ENCODE assay signal across 14 mouse cellular contexts in genomic region chr11:116651339-116651738, GRCm38 (mm10). TPM values are rescaled to one million over a fixed set of nuclear protein-coding genes. Genes with fewer than 3 reads are reported as not detected.
DNase-seq lines count a peak whose midpoint lies in the region; ATAC-seq and TF ChIP-seq lines count a peak whose summit lies in the region.
"Had no signal": no experiment of that assay in that cellular context is flagged by ENCODE, and none has a peak within 500 bp of the region (broad histone marks: within the 10 kb centered on the region; RNA-seq: fewer than 3 reads in every experiment).

No protein-coding gene starts in this region.

- H3K79me2 ChIP-seq in heart, adult 2 months (replicated peaks; ENCODE audit: control insufficient read depth, insufficient read depth, low read length), result no peaks in the 10 kb centered on the region
- H3K79me2 ChIP-seq in MEL (ENCODE audit: control insufficient read depth, insufficient read depth, low read length, poor library complexity), result no peaks in the 10 kb centered on the region; the same call in 1 of the 2 replicates

- no peaks in the 10 kb centered on the region for H3K9me3 ChIP-seq in heart, embryonic 12.5 days (replicated peaks)
- H3K9me3 ChIP-seq in MEL (replicated peaks; ENCODE audit: insufficient read depth, low read length), result no peaks in the 10 kb centered on the region
- H3K9me3 ChIP-seq in neural tube, embryonic 14.5 days (ENCODE audit: control insufficient read depth, low read length), result no peaks in the 10 kb centered on the region
- H3K9me3 ChIP-seq: heart, embryonic 13.5 days had no signal

- no peak for TF ChIP-seq CTCF in heart, adult 2 months (IDR thresholded peaks at IDR 0.05)
- TF ChIP-seq CTCF in MEL (IDR thresholded peaks at IDR 0.05 in 2 of 3, conservative IDR thresholded peaks at IDR 0.05 in 1 of 3; ENCODE audit: control insufficient read depth in 1 of 3, insufficient read depth in 1 of 3, low read depth in 2 of 3, low read length in 3 of 3, poor library complexity in 1 of 3, severe bottlenecking in 1 of 3), result no peak

- intact Hi-C loops in heart, adult 2 months (cut with DNase I), result no loop called here

- no peak for TF ChIP-seq EP300 in heart, adult 2 months (IDR thresholded peaks at IDR 0.05; ENCODE audit: insufficient read depth, low read depth, low read length)
- no peak; a peak in 1 of 4 replicates for TF ChIP-seq EP300 in MEL (IDR thresholded peaks at IDR 0.05; ENCODE audit: low read depth in 1 of 2, low read length in 2 of 2)

- peak overlapping the region; percentile 66 for H3K27ac ChIP-seq in heart, adult 2 months
- H3K27ac ChIP-seq in heart, embryonic 12.5 days (ENCODE audit: poor library complexity, severe bottlenecking), result no peak overlapping the region
- no peak overlapping the region for H3K27ac ChIP-seq in MEL (ENCODE audit: control insufficient read depth, low read depth, low read length)
- H3K27ac ChIP-seq in brown adipose tissue, adult 24 weeks (replicated peaks; ENCODE audit: low read depth, low read length), result no peak overlapping the region
- H3K27ac ChIP-seq in neural tube, embryonic 14.5 days (ENCODE audit: low read depth, low read length), result no peak overlapping the region
- H3K27ac ChIP-seq: heart, embryonic 13.5 days; liver, embryonic 14.5 days had no signal

- TF ChIP-seq POLR2A in heart, adult 2 months (IDR thresholded peaks at IDR 0.05; ENCODE audit: insufficient read depth, low read depth, low read length), result no peak
- no peak for TF ChIP-seq POLR2A in MEL (IDR thresholded peaks at IDR 0.05; ENCODE audit: control insufficient read depth in 1 of 2, insufficient read depth in 1 of 2, low read depth in 1 of 2, low read length in 2 of 2, poor library complexity in 1 of 2)

- no peak overlapping the region; the same call in 1 of the 2 replicates for H3K4me3 ChIP-seq in heart, adult 2 months
- H3K4me3 ChIP-seq in heart, embryonic 12.5 days, result no peak overlapping the region
- no peak overlapping the region for H3K4me3 ChIP-seq in MEL (ENCODE audit: control insufficient read depth in 1 of 2, insufficient read depth in 1 of 2, low read depth in 2 of 2, low read length in 2 of 2)
- peak overlapping the region; percentile 66 for H3K4me3 ChIP-seq in brown adipose tissue, adult 24 weeks (ENCODE audit: insufficient read depth, low read depth, low read length)
- H3K4me3 ChIP-seq in neural tube, embryonic 14.5 days (ENCODE audit: low read depth, low read length), result no peak overlapping the region
- H3K4me3 ChIP-seq: heart, embryonic 13.5 days had no signal

- no peak overlapping the region for H3K4me2 ChIP-seq in heart, embryonic 12.5 days
- peak overlapping the region; percentile 11; the same call in 1 of the 2 replicates for H3K4me2 ChIP-seq in neural tube, embryonic 14.5 days (ENCODE audit: low read depth, low read length)
- H3K4me2 ChIP-seq: heart, embryonic 13.5 days had no signal

- H3K27me3 ChIP-seq in heart, adult 2 months (ENCODE audit: control insufficient read depth, insufficient read depth, low read length), result peaks cover 3% of the 10 kb centered on the region; the same call in 1 of the 2 replicates
- peaks cover 58% of the 10 kb centered on the region for H3K27me3 ChIP-seq in heart, embryonic 12.5 days (replicated peaks)
- H3K27me3 ChIP-seq in MEL (ENCODE audit: control insufficient read depth in 1 of 2, insufficient read depth in 2 of 2, low read length in 2 of 2), result peaks cover 0 to 7% of the 10 kb centered on the region in 2 experiments; a peak in 1 of 4 replicates
- peaks cover 12% of the 10 kb centered on the region for H3K27me3 ChIP-seq in neural tube, embryonic 14.5 days (ENCODE audit: control insufficient read depth, insufficient read depth, low read length)

- H3K9ac ChIP-seq in heart, adult 2 months (ENCODE audit: low read depth, low read length), result peak overlapping the region; percentile 39
- no peak overlapping the region for H3K9ac ChIP-seq in heart, embryonic 12.5 days
- H3K9ac ChIP-seq in MEL (ENCODE audit: control insufficient read depth, low read depth, low read length, poor library complexity, severe bottlenecking), result no peak overlapping the region
- H3K9ac ChIP-seq in neural tube, embryonic 14.5 days (replicated peaks; ENCODE audit: low read depth, low read length), result no peak overlapping the region
- H3K9ac ChIP-seq: heart, embryonic 13.5 days; liver, embryonic 14.5 days had no signal

- no peak for ATAC-seq in heart, embryonic 12.5 days (ENCODE audit: insufficient number of reproducible peaks, low FRiP score)
- no peak for ATAC-seq in neural tube, embryonic 14.5 days (ENCODE audit: low read depth)
- ATAC-seq in activated CD4-positive, CD25-positive, alpha-beta regulatory T cell, adult 4 months, result no peak
- ATAC-seq: CD4-positive, CD25-positive, alpha-beta regulatory T cell, adult 4 months had no signal

- DNase-seq in heart, adult 2 months, result no peak
- DNase-seq in MEL (ENCODE audit: low read depth, low spot score), result no peak
- no peak for DNase-seq in adrenal gland, adult 8-10 months
- DNase-seq: gastrocnemius, postnatal 25 days; kidney, adult 8-10 months; lung, postnatal 10 days had no signal

- peaks cover 7% of the 10 kb centered on the region for H3K4me1 ChIP-seq in heart, adult 2 months (ENCODE audit: control insufficient read depth, insufficient read depth, low read length)
- peaks cover 47% of the 10 kb centered on the region for H3K4me1 ChIP-seq in heart, embryonic 12.5 days (replicated peaks)
- H3K4me1 ChIP-seq in MEL (ENCODE audit: control insufficient read depth in 1 of 2, insufficient read depth in 2 of 2, low read length in 2 of 2), result peaks cover 0 to 33% of the 10 kb centered on the region in 2 experiments
- no peaks in the 10 kb centered on the region for H3K4me1 ChIP-seq in brown adipose tissue, adult 24 weeks (ENCODE audit: control insufficient read depth, insufficient read depth, insufficient read length, low read length)
- H3K4me1 ChIP-seq in neural tube, embryonic 14.5 days (ENCODE audit: control insufficient read depth, insufficient read depth, low read length), result peaks cover 10% of the 10 kb centered on the region

- no peaks in the 10 kb centered on the region for H3K36me3 ChIP-seq in heart, adult 2 months (ENCODE audit: control insufficient read depth, insufficient read depth, low read length)
- H3K36me3 ChIP-seq in heart, embryonic 12.5 days, result no peaks in the 10 kb centered on the region
- H3K36me3 ChIP-seq in MEL (ENCODE audit: control insufficient read depth in 1 of 2, insufficient read depth in 2 of 2, low read length in 2 of 2), result peaks cover 0 to 15% of the 10 kb centered on the region in 2 experiments; a peak in 2 of 4 replicates
- no peaks in the 10 kb centered on the region for H3K36me3 ChIP-seq in neural tube, embryonic 14.5 days (ENCODE audit: control insufficient read depth, insufficient read depth, low read length)
- H3K36me3 ChIP-seq: heart, embryonic 13.5 days had no signal

- TF ChIP-seq RAD21 in MEL (IDR thresholded peaks at IDR 0.05; ENCODE audit: low read depth, low read length), result no peak

- WGBS in heart, adult 2 months, result 76% methylated on average over 8 of the region's 8 CpGs
- 77% methylated on average over 8 of the region's 8 CpGs for WGBS in heart, embryonic 12.5 days
- WGBS in neural tube, embryonic 14.5 days, result 87% methylated on average over 8 of the region's 8 CpGs

TF ChIP-seq in MEL, 35 proteins besides CTCF, POLR2A, EP300 and RAD21 (continues in another document):
- TF ChIP-seq TBP (IDR thresholded peaks at IDR 0.05; ENCODE audit: low read depth, low read length) (0 out of 2 replicates have a peak, but pooled peaks have one; percentile 6), TCF12 (IDR thresholded peaks at IDR 0.05; ENCODE audit: low read depth, low read length) (0 out of 2 replicates have a peak, but pooled peaks have one; percentile 10)

RNA-seq across cellular contexts. Expression of gene Prcd, which starts 2.0 kb away (rescaled TPM):
- total RNA-seq in heart, adult 2 months (2021), result 1 to 10 TPM; 1.1 to 1.3 TPM
- polyA plus RNA-seq in heart, adult 2 months (2012; rRNA removed), result 0.76 and 1.1 TPM in 2 replicates
- 0.73 TPM in 1 of 2 replicates, not detected in the other for polyA plus RNA-seq in heart, embryonic 12.5 days (2016; fragmentation: Nextera tagmentation; extraction: Ambion mirVana)
- 50.0 and 72.2 TPM in 2 replicates for total RNA-seq in MEL (2012; rRNA removed)
- polyA plus RNA-seq in MEL (2012; ENCODE audit: insufficient read depth in 1 of 2, insufficient read length in 2 of 2, low read depth in 1 of 2, low replicate concordance in 2 of 2, missing spikeins in 1 of 2), result 10 to 100 TPM in 1 of 2 experiments, not detected in 1; 44.4 TPM
- 1.5 TPM in 1 of 2 replicates, not detected in the other for polyA plus RNA-seq in brown adipose tissue, adult 24 weeks (2012; ENCODE audit: insufficient read depth, insufficient read length, missing spikeins)
- 2.7 and 3.1 TPM in 2 replicates for polyA plus RNA-seq in neural tube, embryonic 14.5 days (2014; fragmentation: Nextera tagmentation; extraction: Ambion mirVana)
- 10 to 100 TPM; 16.6 to 27.2 (median 22.8) TPM for total RNA-seq in adrenal gland, adult 8-10 months (2022)
- polyA plus RNA-seq in activated CD4-positive, CD25-positive, alpha-beta regulatory T cell, adult 4 months (2017; shearing (Covaris generic)), result not detected
- total RNA-seq: monocyte, adult 5-6 weeks had no signal
- polyA plus RNA-seq: CD4-positive, CD25-positive, alpha-beta regulatory T cell, adult 4 months had no signal

RNA-seq across cellular contexts. Expression of gene Cygb, which starts 2.8 kb away (rescaled TPM):
- total RNA-seq in heart, adult 2 months (2021), result 10 to 100 TPM; 42.5 to 50.3 TPM
- polyA plus RNA-seq in heart, adult 2 months (2012; rRNA removed), result 55.0 and 66.1 TPM in 2 replicates
- 1.3 and 1.4 TPM in 2 replicates for polyA plus RNA-seq in heart, embryonic 12.5 days (2016; fragmentation: Nextera tagmentation; extraction: Ambion mirVana)
- total RNA-seq in MEL (2012; rRNA removed), result 2.1 and 2.2 TPM in 2 replicates
- 1 to 10 TPM in 1 of 2 experiments, not detected in 1; 8.7 TPM for polyA plus RNA-seq in MEL (2012; ENCODE audit: insufficient read depth in 1 of 2, insufficient read length in 2 of 2, low read depth in 1 of 2, low replicate concordance in 2 of 2, missing spikeins in 1 of 2)
- polyA plus RNA-seq in brown adipose tissue, adult 24 weeks (2012; ENCODE audit: insufficient read depth, insufficient read length, missing spikeins), result 13.4 and 18.7 TPM in 2 replicates
- polyA plus RNA-seq in neural tube, embryonic 14.5 days (2014; fragmentation: Nextera tagmentation; extraction: Ambion mirVana), result 23.7 and 29.1 TPM in 2 replicates
- total RNA-seq in adrenal gland, adult 8-10 months (2022), result 10 to 100 TPM; 33.4 to 64.8 (median 48.2) TPM
- polyA plus RNA-seq in activated CD4-positive, CD25-positive, alpha-beta regulatory T cell, adult 4 months (2017; shearing (Covaris generic)), result not detected
- total RNA-seq: monocyte, adult 5-6 weeks had no signal
- polyA plus RNA-seq: CD4-positive, CD25-positive, alpha-beta regulatory T cell, adult 4 months had no signal

RNA-seq across cellular contexts. Expression of gene Rhbdf2, which starts 24.5 kb away (rescaled TPM):
- 10 to 100 TPM; 10.8 to 11.2 TPM for total RNA-seq in heart, adult 2 months (2021)
- polyA plus RNA-seq in heart, adult 2 months (2012; rRNA removed), result 19.2 and 22.3 TPM in 2 replicates
- 7.5 and 8.1 TPM in 2 replicates for polyA plus RNA-seq in heart, embryonic 12.5 days (2016; fragmentation: Nextera tagmentation; extraction: Ambion mirVana)
- total RNA-seq in MEL (2012; rRNA removed), result 6.4 and 7.7 TPM in 2 replicates
- polyA plus RNA-seq in MEL (2012; ENCODE audit: insufficient read depth in 1 of 2, insufficient read length in 2 of 2, low read depth in 1 of 2, low replicate concordance in 2 of 2, missing spikeins in 1 of 2), result 10 to 100 TPM in 1 of 2 experiments, not detected in 1; 13.7 TPM
- 4.4 and 8.2 TPM in 2 replicates for polyA plus RNA-seq in brown adipose tissue, adult 24 weeks (2012; ENCODE audit: insufficient read depth, insufficient read length, missing spikeins)
- polyA plus RNA-seq in neural tube, embryonic 14.5 days (2014; fragmentation: Nextera tagmentation; extraction: Ambion mirVana), result 0.52 and 1.1 TPM in 2 replicates
- 10 to 100 TPM; 13.3 to 20.5 (median 15.0) TPM for total RNA-seq in adrenal gland, adult 8-10 months (2022)
- polyA plus RNA-seq in activated CD4-positive, CD25-positive, alpha-beta regulatory T cell, adult 4 months (2017; shearing (Covaris generic)), result 1 to 10 TPM; 4.9 to 5.0 TPM
